Mouse (Mus musculus) layer of hippocampus, adult 9-10 months (tissue): ENCODE measurements around the gene Polm.
"Not testable (repeated sequence)": the region's sequence is repeated elsewhere in the genome, so short reads cannot be mapped to it uniquely, and the experiment has no call there.

Source experiments
- DNase-seq: peaks from one replicate; pipeline ENCODE4 v3.0.0; 2022; ENCODE audit warnings: low spot score

Gene Polm

DNA sequence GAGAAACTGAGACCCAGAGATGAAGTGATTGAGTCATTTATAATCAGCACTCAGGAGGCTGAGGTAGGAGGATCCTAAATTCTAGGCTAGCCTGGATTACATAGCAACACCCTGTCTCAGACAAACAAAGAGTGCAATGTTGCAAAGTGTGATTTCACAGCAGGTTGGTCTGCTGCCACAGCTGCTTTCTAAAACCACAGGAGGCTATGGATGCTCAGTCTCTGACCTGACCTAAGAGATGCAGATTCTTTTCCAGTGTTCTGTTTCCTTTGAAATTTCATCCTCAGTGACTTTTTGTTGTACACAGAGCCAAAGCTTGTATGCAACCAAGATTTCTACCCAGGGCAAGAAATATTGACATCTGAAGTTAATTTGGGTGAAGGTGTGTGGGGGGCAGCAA is 17.7 kb upstream of the Polm start:
- no peak for DNase-seq

DNA sequence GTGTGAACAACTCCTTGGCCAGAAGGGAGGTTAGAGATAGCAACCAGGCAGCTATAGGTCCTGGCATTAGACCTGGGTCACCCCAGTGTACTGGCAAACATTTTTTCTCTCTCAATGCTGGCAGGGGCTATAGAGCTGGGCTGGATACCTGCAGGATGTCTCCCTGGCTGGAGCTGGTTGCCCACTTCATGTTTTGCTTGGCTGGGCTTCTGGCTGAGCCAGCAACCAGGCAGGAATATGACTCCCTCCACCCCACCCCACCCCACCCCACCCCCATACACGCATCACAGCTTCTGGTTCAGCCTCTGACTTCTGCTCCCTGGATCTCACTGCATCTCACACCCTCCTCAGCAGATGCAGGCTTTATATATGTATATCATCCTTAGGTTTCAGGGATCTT is 14.5 kb upstream of the Polm start:
- no peak for DNase-seq

DNA sequence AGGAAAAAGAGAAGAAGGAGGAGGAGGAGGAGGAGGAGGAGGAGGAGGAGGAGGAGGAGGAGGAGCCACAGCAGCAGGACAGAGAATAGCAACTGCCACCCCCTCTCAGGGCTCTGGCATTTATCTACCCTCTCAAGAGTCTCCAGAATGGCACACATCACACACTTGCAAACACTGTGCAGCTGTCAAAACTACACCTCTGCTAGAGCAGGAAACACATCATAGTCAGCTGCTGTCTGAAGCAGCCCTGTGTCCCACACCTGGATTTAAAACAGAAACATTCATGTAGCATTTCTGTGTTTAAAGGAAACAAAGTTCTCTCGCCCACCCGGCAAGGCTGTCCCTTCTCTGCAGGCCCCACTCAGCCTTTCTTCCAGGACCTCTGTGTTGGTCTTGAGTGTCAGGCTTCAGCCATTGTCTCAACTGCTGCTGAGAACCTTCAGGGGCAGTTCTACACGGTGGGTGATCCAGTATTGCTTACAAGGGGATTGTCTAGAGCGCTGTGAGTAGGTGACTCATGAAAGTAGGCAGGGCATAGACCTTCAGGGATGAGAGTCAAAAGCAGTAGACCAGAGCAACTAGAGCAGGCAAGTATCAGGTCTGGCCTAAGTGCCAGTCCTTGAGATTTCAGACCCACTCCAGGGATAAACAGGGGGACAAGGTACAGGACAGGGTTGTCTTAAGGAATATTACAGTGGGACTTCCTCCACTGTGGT is 13.4 kb upstream of the Polm start:
- no peak for DNase-seq

DNA sequence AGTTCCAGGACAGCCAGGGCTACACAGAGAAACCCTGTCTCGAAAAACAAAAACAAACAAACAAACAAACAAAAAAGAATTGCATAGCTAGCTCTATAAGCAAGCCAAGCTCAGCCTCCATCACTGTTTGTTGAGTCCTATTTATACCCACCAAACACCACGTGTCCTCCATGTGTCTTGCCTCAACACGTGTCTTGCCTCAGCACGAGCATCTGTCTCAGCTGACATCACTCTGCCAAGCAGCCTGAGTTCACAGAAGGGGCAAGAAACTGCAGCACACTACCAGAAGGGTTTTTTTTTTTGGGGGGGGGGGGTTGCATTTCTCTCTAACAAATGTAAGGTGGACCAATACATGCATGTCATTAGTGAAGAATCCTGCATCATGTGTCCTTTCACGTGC is 12.6 kb upstream of the Polm start:
- DNase-seq = no peak

DNA sequence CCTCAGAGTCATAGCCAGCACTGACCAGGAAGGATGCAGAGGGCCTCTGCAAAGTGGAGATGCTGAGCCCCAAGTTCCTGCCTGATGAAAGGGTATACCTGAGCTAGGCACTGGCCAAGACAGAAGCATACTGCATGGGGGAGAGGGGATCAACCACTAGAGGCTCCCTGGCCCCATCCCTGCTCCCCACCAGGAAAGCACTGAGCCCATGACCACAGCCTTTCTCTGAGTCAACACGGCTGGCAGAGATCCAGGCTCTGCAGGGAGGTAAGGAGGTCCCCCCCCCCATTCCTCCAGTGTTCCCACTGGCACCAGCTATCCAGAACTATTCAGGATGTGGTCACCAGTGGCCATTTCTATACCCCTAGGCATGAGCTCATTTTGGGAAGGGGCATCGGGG is 11.5 kb upstream of the Polm start:
- DNase-seq = no peak

DNA sequence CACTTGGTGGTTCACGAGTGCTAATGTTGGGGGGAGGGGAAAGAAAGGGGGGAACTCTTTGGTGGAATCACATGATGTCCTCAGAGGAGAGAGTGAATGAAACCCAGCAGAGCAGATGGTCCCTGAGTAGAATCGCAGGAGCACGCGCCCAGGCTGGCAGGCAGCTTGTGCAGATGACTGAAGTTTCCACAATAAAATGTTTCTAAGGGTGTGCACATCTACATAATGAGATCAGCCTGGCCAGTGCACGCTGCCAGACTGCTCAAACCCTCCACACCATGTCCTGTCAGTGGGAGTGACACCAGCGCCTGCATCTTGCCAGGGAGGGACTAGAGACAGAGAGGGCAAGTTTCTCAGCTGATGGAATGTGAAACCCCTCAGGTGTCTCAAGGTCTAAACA is 10.9 kb upstream of the Polm start:
- peak; percentile 61 for DNase-seq

DNA sequence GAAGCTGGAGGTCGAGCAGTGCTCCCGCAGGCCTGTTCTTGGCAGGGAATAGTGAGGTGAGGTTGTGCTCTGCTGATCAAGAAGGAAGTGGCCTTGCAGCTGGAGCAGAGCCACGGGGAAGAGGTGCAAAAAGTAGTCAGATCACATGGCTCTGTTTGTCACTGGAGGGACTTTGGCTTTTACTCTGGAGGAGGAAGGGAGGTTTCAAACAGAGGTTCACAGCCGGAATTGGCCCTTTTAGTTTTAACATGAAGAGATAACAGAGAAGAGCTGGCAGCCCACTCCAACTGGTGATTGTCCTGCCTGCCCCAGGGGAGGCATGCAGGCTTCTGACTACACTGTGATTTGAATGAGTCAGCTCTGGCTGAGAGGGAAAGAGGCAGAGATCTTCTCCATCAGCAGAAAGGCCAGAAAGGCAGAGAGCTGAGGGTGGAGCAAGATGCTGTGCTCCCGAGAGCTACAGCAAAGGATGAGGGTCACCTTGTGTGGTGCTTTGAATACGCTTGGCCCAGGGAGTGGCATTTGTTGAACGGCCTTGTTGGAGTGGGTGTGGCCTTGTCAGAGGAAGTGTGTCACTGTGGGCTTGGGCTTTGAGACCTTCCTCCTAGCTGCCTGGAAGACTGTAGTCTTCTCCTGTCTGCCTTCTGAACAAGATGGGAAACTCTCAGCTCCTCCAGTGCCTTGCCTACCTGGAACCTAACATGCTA is 9.0 kb upstream of the Polm start:
- no peak for DNase-seq

DNA sequence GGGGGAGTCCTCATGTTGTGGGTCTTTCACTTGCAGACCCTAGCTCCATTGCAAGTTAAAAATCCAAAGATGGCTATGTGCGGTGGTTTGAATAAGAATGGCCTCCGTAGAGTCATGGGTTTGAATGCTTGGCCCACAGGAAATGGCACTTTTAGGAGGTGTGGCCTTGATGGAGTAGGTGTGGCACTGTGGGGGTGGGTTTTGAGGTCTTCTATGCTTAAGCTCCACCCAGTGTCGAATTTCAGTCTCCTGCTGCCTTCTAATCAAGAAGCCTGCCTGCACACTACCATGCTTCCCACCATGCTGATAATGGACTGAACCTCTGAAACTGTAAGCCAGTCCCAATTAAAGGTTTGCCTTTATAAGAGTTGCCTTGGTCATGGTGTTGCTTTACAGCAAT is 5.3 kb upstream of the Polm start:
- DNase-seq = no peak

DNA sequence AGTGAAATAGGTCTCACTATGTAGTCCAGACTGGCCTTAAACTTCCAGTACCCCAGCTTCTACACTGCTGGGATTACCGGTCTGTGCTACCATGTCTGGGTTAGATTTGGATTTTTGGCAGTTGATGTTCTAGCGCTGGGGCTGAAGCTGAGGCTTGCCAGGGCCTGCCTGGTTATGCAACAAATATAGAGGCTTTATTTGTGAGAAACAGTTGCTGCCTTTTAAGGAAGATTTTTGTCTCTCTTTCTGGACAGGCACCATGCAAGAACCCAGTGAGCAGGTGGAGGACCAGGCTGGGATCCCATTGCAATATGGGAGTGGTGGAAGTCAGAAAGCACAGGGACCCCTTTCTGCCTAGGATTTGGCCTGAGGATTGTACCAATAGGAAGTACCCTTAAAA is 3.9 kb upstream of the Polm start:
- DNase-seq = no peak

DNA sequence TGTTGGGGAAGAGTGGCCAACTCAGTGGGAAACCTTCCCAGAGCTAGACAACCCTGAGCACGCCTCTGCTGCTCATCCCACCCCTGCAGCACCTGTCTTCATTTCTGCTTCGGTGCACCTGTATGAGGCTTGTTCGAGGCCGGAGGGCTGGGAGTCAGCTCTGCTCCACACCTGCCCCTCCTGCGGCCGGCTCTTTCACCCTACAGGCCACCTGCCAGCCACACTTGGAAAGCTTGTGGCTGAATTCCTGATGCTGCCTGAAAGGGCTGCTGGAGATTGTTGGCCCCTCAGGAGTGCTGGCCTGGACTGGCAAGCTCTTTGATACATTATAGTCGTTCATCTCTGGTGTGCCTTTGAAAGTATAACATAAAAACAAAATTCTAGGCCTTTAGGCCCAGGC is 2.5 kb upstream of the Polm start:
- no peak for DNase-seq

DNA sequence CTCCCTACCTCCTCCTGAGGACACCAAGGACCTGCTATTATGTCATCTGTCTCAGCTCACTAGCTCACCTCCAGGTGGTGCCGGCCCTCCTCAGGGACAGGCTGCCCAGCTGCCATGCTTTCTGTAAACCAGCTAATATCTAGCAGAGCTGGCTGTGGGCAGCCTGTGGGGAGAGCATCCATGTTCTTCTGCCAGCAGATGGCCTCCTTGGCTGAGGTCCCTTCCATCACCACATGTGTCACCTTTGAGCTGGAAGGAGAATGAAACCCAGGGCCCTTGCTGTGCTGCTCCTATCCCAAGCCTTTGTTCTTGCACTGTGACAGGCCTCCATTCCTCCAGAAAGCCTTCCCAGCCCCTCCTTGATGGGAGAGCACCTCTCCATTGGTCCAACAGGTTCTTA is 1.7 kb downstream of the Polm start:
- DNase-seq = no peak

DNA sequence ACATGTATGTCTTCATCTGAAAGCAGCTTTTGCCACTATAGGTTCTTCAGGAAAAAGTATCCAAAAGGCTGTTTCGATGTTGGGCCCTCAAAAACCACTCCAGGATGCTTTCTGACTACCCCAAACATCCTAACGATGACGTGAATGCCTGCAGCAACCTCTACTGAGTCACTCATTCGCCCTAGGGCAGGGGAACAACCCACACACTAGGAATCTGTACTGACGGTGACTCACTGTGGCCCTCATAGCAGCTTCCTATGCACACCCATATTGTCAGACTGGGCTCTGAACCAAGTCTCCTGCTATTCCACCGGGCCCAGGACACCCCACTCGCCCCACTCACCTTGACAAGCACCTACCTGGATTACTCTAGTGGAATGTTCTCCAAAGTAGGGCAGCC is 2.8 kb downstream of the Polm start:
- DNase-seq = no peak

DNA sequence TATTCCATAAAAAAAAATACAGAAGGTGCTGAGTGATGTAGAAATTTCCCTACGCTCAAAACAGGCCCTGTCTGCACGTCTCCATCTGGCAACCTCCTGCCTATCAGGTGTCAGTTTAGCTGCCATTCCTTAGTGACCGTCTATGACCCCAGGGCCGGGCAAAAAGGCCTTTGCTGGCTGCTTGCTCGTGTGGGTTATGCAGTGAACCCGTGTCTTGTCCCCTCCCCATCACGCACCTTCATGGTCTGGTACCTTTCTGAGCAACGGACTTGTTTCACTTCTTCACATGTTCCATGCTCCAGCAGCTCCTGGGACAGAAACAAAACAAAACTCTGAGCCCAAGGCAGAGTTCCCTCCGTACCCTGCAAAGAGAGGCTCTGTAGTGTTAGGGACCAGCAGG is 3.3 kb downstream of the Polm start:
- no peak for DNase-seq

DNA sequence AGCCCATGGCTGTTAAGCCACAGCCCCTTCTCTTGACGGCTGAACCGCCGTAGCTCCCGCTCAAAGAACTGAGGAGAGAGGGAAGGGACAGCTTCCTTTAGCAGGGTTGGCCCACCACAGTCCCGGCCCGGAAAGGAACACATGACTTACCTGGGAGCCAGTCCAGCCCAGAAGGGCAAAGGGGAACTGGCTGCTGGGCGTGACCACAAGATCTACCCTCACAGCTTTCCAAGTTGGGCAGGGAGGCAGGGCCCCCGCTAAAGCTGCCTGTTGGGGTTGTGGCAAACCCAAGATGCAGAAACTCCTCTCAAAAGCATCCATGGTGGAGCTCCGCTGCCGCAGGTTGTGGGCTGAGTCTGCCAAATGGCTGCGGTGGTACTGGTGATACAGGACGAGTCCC is 8.5 kb downstream of the Polm start:
- no peak for DNase-seq

DNA sequence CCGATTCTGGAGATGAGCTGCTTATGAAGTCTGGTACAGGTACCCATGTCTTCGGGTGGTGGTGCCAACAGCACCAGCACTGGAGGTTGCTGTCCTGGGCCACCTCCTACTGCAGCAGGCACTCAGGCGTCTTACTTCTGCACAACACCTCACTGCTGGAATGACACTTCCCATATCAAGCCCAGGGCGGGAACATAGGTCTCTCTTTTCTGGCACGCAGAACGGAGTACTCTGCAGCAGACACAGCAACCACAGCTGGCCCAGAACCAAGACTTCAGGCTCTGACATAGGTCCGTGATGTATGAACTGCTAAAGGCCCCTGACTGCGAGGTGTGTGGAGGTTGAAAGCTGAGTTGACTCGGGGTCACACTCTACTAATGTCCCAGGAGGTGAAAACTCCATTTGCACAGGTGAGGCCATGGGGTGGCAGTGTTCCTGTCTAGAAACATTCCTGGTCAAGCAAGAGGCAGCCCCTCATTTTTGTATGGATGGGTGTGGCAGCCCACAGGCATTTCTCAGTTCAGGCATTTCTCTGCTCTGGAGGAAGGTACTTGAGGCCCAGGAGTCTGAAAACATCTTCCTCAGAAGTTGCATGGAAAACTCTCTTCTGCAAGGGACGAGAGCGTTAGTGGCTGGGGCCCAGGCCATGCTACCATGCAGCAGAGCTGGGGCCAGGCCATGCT is 9.2 kb downstream of the Polm start:
- DNase-seq = no peak

DNA sequence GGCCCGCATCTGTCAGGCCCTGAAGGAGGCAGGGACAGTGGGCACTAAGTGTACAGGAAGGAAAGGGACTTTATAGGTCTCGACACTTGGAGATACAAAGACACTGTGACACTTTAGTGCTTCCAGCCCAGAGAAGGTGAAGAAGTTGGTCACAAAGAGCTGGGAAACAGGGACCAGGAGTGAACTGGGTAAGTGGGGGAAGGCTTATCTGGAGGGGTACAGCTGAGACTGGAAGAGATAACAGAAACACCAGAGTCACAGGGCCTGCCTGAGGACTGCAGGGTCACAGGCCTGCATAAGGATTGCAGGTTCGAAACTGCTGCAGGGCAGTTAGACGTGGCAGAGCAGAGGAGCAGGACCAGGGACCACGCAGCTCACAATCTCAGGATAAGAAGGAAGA is 9.9 kb downstream of the Polm start:
- no peak for DNase-seq

DNA sequence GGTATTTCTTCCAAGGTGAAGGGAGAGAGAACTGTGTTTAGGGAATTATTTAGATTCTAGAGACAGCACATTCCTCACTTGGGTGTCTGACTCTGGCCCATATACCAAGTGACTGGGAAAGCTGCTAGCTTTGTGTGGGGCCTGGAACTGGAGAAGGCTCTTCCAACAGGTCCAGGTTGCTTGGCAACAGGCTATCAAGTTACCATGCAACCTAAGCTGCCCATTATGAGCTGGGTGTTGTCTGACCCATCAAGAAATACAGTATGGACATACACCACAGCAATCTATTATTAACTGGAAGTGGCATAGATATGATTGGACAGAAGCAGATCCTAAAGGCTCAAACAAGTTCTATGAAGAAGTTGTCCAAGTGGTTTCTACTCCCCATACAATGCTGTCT is 12.4 kb downstream of the Polm start:
- no peak for DNase-seq

DNA sequence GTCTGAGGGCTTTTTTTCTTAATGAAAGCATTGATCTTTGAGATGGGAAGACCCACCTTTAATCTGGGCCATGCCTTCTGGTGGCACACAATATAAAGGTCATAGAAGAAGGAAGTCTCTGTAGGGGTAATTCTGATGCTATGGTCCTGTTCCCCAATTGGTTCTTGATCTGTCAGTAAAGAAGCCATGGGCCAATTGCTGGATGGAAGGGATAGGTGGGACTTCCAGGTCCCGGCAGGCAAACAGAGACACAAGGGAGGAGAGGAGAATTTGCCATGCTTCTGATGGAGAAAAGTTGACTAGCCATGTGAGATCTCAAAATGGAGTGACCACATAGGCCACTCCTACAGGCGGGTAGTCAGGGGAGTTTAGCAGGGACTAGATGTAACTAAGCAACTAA is 18.6 kb downstream of the Polm start:
- DNase-seq = no peak

DNA sequence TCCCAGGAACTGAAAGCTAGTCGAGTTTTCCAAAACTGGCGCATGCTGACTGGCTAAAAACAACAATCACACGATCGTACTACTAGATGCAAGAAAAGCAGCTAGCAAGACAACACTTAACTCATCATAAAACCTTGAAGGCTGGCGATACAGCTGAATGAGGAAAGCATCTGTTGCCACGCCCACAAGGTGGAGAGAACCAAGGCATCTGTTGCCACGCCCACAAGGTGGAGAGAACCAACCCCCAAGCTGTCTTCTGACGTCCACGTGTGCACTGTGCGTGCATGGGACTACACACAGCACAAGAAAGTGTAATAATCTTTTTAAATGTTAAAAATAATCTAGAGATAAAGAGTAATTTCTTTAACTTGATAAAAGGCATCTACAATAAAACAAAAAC is 24.4 kb downstream of the Polm start:
- no peak for DNase-seq

DNA sequence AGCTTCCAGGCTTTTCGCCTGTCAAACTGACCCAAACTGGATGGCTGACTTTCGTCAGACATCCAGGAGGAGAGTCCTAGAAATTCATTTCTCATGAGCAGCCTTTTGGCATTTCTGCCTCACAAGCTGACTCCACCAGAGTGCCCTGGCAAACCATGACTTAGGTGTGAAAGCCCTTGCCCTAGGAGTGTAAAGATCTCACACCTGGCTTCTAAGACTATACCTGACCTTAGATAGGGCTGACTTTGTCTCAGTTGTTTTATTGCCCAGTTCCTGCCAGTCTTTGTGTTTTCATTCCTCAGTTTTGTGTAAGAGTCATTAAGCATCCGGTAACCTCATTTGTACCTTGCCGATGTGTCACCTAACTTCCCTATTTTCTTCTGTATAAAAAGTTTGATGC is 28.3 kb downstream of the Polm start:
- not testable (repeated sequence) for DNase-seq

DNA sequence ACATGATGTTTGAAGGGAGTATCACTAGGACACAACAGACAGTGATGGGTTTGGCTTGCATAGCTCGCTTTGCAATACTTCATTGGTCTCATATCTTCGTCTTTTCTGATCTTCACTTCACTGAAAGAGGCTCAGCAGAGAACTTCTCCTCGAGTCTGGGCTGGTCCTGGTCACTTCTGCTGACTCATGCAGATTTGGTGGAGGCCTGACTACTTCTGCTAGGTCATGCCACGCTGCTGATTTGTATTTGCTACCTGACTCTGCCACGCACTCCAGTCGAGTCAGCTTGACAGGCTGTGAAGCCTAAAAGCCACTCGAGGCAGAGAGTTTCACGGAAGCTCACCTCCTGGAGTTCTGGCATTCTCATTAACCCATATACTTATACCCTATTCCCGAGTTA is 29.9 kb downstream of the Polm start:
- DNase-seq = no peak

DNA sequence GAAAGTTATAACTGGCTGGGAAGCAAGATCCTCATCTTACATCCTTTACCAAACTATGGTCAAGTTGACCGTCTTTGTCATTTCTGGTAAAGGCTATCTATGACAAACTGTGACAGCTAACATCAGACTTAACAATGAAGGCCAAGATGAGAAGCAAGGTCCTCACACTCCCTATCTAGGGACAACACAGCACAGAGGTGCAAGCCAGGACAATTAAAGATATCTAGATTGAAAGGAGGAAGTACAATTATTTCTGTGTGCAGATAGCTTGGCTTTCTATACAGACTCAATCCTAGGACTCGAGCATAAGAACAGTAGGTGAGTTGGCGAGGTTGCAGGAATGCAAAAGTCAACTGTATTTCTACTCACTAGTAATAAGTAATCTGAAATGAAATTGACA is 32.1 kb downstream of the Polm start:
- DNase-seq = no peak

DNA sequence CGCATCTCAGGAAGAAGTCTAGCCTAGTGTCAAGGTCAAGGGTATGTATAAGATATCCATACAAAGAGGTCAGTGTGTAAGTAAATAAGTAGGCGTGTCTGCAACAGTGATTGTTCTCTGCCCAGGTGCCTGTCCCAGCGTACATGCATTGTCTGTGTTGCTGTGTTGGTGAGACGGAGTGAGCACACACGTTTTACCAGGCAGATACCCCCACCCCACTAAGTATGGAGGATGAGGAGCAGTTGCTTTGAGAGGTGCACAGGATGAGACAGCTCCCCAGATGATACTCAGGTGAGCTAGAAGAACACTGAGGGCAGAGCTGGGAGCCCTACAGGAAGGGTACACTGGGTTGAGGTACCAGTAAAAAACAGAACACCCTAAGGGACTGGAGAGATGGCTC is 33.6 kb downstream of the Polm start:
- DNase-seq = no peak

DNA sequence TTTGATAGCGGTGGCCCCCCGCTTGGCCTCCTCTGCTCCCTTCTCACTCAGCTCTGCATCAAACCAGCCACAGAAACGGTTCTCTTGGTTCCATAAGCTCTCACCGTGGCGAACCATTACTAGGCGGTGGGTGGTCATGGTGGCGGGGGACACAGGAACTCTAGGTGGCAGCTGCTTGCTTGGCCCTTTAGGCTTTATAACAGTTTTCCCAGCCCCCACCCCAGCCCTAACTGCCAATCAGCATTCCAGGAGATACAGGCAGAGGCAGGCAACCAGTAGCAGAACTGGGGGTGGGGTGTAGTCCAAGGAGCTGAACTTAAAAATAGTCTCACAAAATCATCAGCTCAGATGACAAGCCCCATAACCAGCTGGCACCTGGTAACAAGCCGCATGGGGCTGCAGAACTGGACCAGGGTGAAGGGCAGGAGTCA is 34.2 kb downstream of the Polm start, which contains the start of gene Pgam2:
TSS of gene Pgam2 (minus strand) at position 183 of the 431 bp plus-strand sequence.
- DNase-seq = no peak
